9 mouse cellular contexts compared by ENCODE assay signal in genomic region chr3:121964173-121964572, GRCm38 (mm10). TPM values are rescaled to one million over a fixed set of nuclear protein-coding genes. Genes with fewer than 3 reads are reported as not detected.
DNase-seq lines count a peak whose midpoint lies in the region; ATAC-seq and TF ChIP-seq lines count a peak whose summit lies in the region.
"Had no signal": no experiment of that assay in that cellular context is flagged by ENCODE, and none has a peak within 500 bp of the region (broad histone marks: within the 10 kb centered on the region; RNA-seq: fewer than 3 reads in every experiment).

No protein-coding gene starts in this region.

- no peak overlapping the region for H3K9ac ChIP-seq in heart, adult 2 months (ENCODE audit: low read depth, low read length)
- H3K9ac ChIP-seq in heart, embryonic 11.5 days (ENCODE audit: low read depth, low read length), result no peak overlapping the region
- no peak overlapping the region for H3K9ac ChIP-seq in ES-E14 (ENCODE audit: insufficient read depth, low read depth, low read length, poor library complexity, severe bottlenecking)
- H3K9ac ChIP-seq: liver, embryonic 15.5 days had no signal

- H3K36me3 ChIP-seq in heart, adult 2 months (ENCODE audit: control insufficient read depth, insufficient read depth, low read length), result peaks cover 5% of the 10 kb centered on the region; the same call in 1 of the 2 replicates
- no peaks in the 10 kb centered on the region for H3K36me3 ChIP-seq in heart, embryonic 11.5 days (ENCODE audit: control insufficient read depth, insufficient read depth, low read length)
- H3K36me3 ChIP-seq in ES-E14 (ENCODE audit: control insufficient read depth, insufficient read depth, low read length, poor library complexity, severe bottlenecking), result no peaks in the 10 kb centered on the region
- H3K36me3 ChIP-seq: liver, embryonic 15.5 days had no signal

- H3K9me3 ChIP-seq in heart, embryonic 11.5 days (replicated peaks; ENCODE audit: control insufficient read depth, low read length), result no peaks in the 10 kb centered on the region
- no peaks in the 10 kb centered on the region for H3K9me3 ChIP-seq in ES-E14 (ENCODE audit: control insufficient read depth, insufficient read depth, low read depth, low read length)
- H3K9me3 ChIP-seq: liver, embryonic 15.5 days had no signal

- peaks cover 3% of the 10 kb centered on the region for H3K4me1 ChIP-seq in heart, adult 2 months (ENCODE audit: control insufficient read depth, insufficient read depth, low read length)
- H3K4me1 ChIP-seq in heart, embryonic 11.5 days (ENCODE audit: control insufficient read depth, insufficient read depth, low read length), result no peaks in the 10 kb centered on the region
- no peaks in the 10 kb centered on the region for H3K4me1 ChIP-seq in ES-E14 (ENCODE audit: control insufficient read depth in 2 of 2, insufficient read depth in 2 of 2, low read length in 2 of 2, poor library complexity in 1 of 2)

- peak; percentile 86 for TF ChIP-seq CTCF in heart, adult 2 months (IDR thresholded peaks at IDR 0.05)

- in situ Hi-C loops in ES-E14 (cut with MboI; ENCODE audit: low sequenced_read_pairs in 2 of 2, unreplicated experiment in 2 of 2), result loop anchor here in 1 of 2 experiments (25.0 kb wide), 1 partner anchor 148 kb away; no protein-coding TSS in a partner anchor

- H3K4me3 ChIP-seq in heart, adult 2 months, result no peak overlapping the region
- H3K4me3 ChIP-seq in heart, embryonic 11.5 days (ENCODE audit: low read depth, low read length), result no peak overlapping the region
- H3K4me3 ChIP-seq in ES-E14 (ENCODE audit: insufficient read depth in 1 of 2, low read depth in 1 of 2, low read length in 2 of 2, poor library complexity in 1 of 2, severe bottlenecking in 1 of 2), result no peak overlapping the region
- H3K4me3 ChIP-seq: liver, embryonic 15.5 days had no signal

- H3K27ac ChIP-seq in heart, adult 2 months, result no peak overlapping the region
- H3K27ac ChIP-seq in heart, embryonic 11.5 days (ENCODE audit: low read depth, low read length), result no peak overlapping the region
- no peak overlapping the region for H3K27ac ChIP-seq in ES-E14 (ENCODE audit: insufficient read depth, low read depth, low read length, poor library complexity, severe bottlenecking)
- H3K27ac ChIP-seq: liver, embryonic 15.5 days had no signal

- intact Hi-C loops in heart, adult 2 months (cut with DNase I), result loop anchor here (1.0 kb wide), 2 partner anchors 140 to 177 kb away; no protein-coding TSS in a partner anchor

- TF ChIP-seq EP300 in heart, adult 2 months (IDR thresholded peaks at IDR 0.05; ENCODE audit: insufficient read depth, low read depth, low read length), result peak; percentile 44; the same call in 1 of the 2 replicates

- no peak for ATAC-seq in heart, embryonic 11.5 days (replicated peaks; ENCODE audit: insufficient number of reproducible peaks, low FRiP score, low TSS enrichment)
- ATAC-seq in granulocyte monocyte progenitor cell, adult 5-6 weeks (replicated peaks; ENCODE audit: poor library complexity, severe bottlenecking), result peak; percentile 51
- ATAC-seq in megakaryocyte, adult 5-6 weeks (ENCODE audit: poor library complexity, severe bottlenecking), result peak; percentile 34; the same call in 1 of the 2 replicates

- no peaks in the 10 kb centered on the region for H3K27me3 ChIP-seq in heart, adult 2 months (ENCODE audit: control insufficient read depth, insufficient read depth, low read length)
- H3K27me3 ChIP-seq in heart, embryonic 11.5 days (ENCODE audit: control insufficient read depth, insufficient read depth, low read length), result no peaks in the 10 kb centered on the region
- H3K27me3 ChIP-seq: liver, embryonic 15.5 days had no signal

- H3K4me2 ChIP-seq in heart, embryonic 11.5 days, result no peak overlapping the region
- H3K4me2 ChIP-seq: liver, embryonic 15.5 days had no signal

- DNase-seq in heart, adult 2 months, result no peak
- DNase-seq in 416B (ENCODE audit: low read depth) (peak; percentile 80), ES-E14 (ENCODE audit: low read depth, low spot score) (peak; percentile 49)
- no peak for DNase-seq in spleen, postnatal 10 days (ENCODE audit: low spot score in 2 of 2)
- no peak for DNase-seq in frontal cortex, postnatal 14 days (ENCODE audit: low spot score in 2 of 2)

- no peak for TF ChIP-seq POLR2A in heart, adult 2 months (IDR thresholded peaks at IDR 0.05; ENCODE audit: insufficient read depth, low read depth, low read length)

- no peaks in the 10 kb centered on the region for H3K79me2 ChIP-seq in heart, adult 2 months (replicated peaks; ENCODE audit: control insufficient read depth, insufficient read depth, low read length)

TF ChIP-seq in ES-E14, 5 proteins besides CTCF, POLR2A, EP300 and RAD21:
- TF ChIP-seq ZNF384 (IDR thresholded peaks at IDR 0.05; ENCODE audit: low read depth, low read length), result no peak
- TF ChIP-seq ZC3H11A (IDR thresholded peaks at IDR 0.05; ENCODE audit: borderline replicate concordance, low read depth, low read length), result peak; percentile 94

RNA-seq across cellular contexts. Expression of gene Arhgap29, which starts 11.8 kb away (rescaled TPM):
- 10 to 100 TPM; 38.6 to 41.2 TPM for total RNA-seq in heart, adult 2 months (2021)
- 30.7 and 57.0 TPM in 2 replicates for polyA plus RNA-seq in heart, adult 2 months (2012; rRNA removed)
- 69.1 and 79.9 TPM in 2 replicates for polyA plus RNA-seq in heart, embryonic 11.5 days (2014; fragmentation: Nextera tagmentation; extraction: Ambion mirVana)
- total RNA-seq in ES-E14 (2012; rRNA removed), result 14.6 and 25.1 TPM in 2 replicates
- total RNA-seq in granulocyte monocyte progenitor cell, adult 5-6 weeks (2014; fragmentation: Nextera tagmentation), result 0.13 TPM in 1 of 2 replicates, not detected in the other
- 0.52 and 2.9 TPM in 2 replicates for total RNA-seq in granulocyte monocyte progenitor cell, adult 5-6 weeks (2017)
- 3.4 and 3.5 TPM in 2 replicates for total RNA-seq in megakaryocyte, adult 5-6 weeks (2015)
- 4.5 and 5.2 TPM in 2 replicates for total RNA-seq in megakaryocyte, adult 5-6 weeks (2017)

Comparison
In these comparisons a context has a peak if more than half of its experiments do, and no peak if none do; other contexts are left out.
1. DNase-seq: peak in 416B (single experiment) and ES-E14 (single experiment); none in heart, adult 2 months (0 of 2), spleen, postnatal 10 days (0 of 2) and frontal cortex, postnatal 14 days (0 of 2).